In genomic region chr5:29741093-29741492, GRCm38 (mm10) we compare ENCODE assay signal across 34 mouse cellular contexts. TPM values are rescaled to one million over a fixed set of nuclear protein-coding genes. Genes with fewer than 3 reads are reported as not detected.
A peak's percentile ranks its signal among the peaks of the same experiment; 100 is the strongest.
DNase-seq lines count a peak whose midpoint lies in the region; TF ChIP-seq lines count a peak whose summit lies in the region.
"Had no signal": no experiment of that assay in that cellular context is flagged by ENCODE, and none has a peak within 500 bp of the region (broad histone marks: within the 10 kb centered on the region; RNA-seq: fewer than 3 reads in every experiment).

No protein-coding gene starts in this region.

- WGBS in kidney, adult 2 months, result 44% methylated on average over 4 of the region's 4 CpGs
- 48% methylated on average over 4 of the region's 4 CpGs for WGBS in heart, embryonic 10.5 days

- H3K36me3 ChIP-seq in kidney, adult 2 months (ENCODE audit: control insufficient read depth, insufficient read depth, low read length), result no peaks in the 10 kb centered on the region
- peaks cover 7% of the 10 kb centered on the region; the same call in 1 of the 2 replicates for H3K36me3 ChIP-seq in heart, embryonic 10.5 days
- H3K36me3 ChIP-seq: midbrain, embryonic 15.5 days; neural tube, embryonic 15.5 days had no signal

- no peaks in the 10 kb centered on the region for H3K27me3 ChIP-seq in kidney, adult 2 months (replicated peaks; ENCODE audit: control insufficient read depth, insufficient read depth, low read length)
- no peaks in the 10 kb centered on the region for H3K27me3 ChIP-seq in heart, embryonic 10.5 days (ENCODE audit: insufficient read depth, poor library complexity, severe bottlenecking)
- H3K27me3 ChIP-seq: forebrain, embryonic 13.5 days; hindbrain, embryonic 15.5 days; kidney, embryonic 15.5 days; limb, embryonic 15.5 days; liver, embryonic 13.5 days; midbrain, embryonic 15.5 days; neural tube, embryonic 15.5 days had no signal

- DNase-seq in gastrocnemius, adult 2 months, result no peak
- no peak for DNase-seq in gastrocnemius, postnatal 36 days
- DNase-seq in kidney, adult 2 months, result no peak
- DNase-seq in kidney, postnatal 36 days, result no peak
- no peak for DNase-seq in heart, embryonic 10.5 days (ENCODE audit: low spot score)
- peak; percentile 33 to 39 for DNase-seq in heart, postnatal 10 days
- no peak for DNase-seq in cerebellum, adult 18-20 months
- DNase-seq: adrenal gland, postnatal 25 days; cerebellum, adult 8-10 months; cerebellum, postnatal 25 days; kidney, adult 11 months; kidney, postnatal 25 days; layer of hippocampus, postnatal 36 days; liver, embryonic 13.5 days; lung, adult 2 months; lung, postnatal 10 days; retina, postnatal 1 day; right cerebral cortex, postnatal 14 days; thymus, postnatal 4 days had no signal

- H3K27ac ChIP-seq in gastrocnemius, adult 2 months, result peak overlapping the region; percentile 57
- 0 out of 2 replicates have a peak overlapping the region, but pooled peaks have one; percentile 82 for H3K27ac ChIP-seq in kidney, adult 2 months (ENCODE audit: insufficient read depth, low read depth, low read length)
- 0 out of 2 replicates have a peak overlapping the region, but pooled peaks have one; percentile 1 for H3K27ac ChIP-seq in heart, embryonic 10.5 days
- H3K27ac ChIP-seq: forebrain, embryonic 13.5 days; hindbrain, embryonic 15.5 days; kidney, embryonic 15.5 days; limb, embryonic 10.5 days; limb, embryonic 15.5 days; liver, embryonic 13.5 days; macrophage; midbrain, embryonic 15.5 days; neural tube, embryonic 15.5 days had no signal

- peak overlapping the region; percentile 14 for H3K4me3 ChIP-seq in gastrocnemius, adult 2 months
- H3K4me3 ChIP-seq in kidney, adult 2 months (ENCODE audit: insufficient read depth, low read depth, low read length), result no peak overlapping the region
- H3K4me3 ChIP-seq in heart, embryonic 10.5 days, result no peak overlapping the region
- H3K4me3 ChIP-seq: forebrain, embryonic 13.5 days; hindbrain, embryonic 15.5 days; kidney, embryonic 15.5 days; limb, embryonic 10.5 days; limb, embryonic 15.5 days; liver, embryonic 13.5 days; midbrain, embryonic 15.5 days; neural tube, embryonic 15.5 days had no signal

- TF ChIP-seq POLR2A in kidney, adult 2 months (IDR thresholded peaks at IDR 0.05; ENCODE audit: low read depth, low read length), result no peak

- H3K4me1 ChIP-seq in kidney, adult 2 months (ENCODE audit: control insufficient read depth, insufficient read depth, low read length), result peaks cover 24% of the 10 kb centered on the region; the same call in 1 of the 2 replicates
- peaks cover 29% of the 10 kb centered on the region for H3K4me1 ChIP-seq in heart, embryonic 10.5 days

- intact Hi-C loops in gastrocnemius, adult 2 months (cut with DNase I), result no loop called here
- intact Hi-C loops in gastrocnemius, postnatal 36 days (cut with DNase I), result no loop called here
- intact Hi-C loops in heart, postnatal 10 days (cut with DNase I), result no loop called here

- TF ChIP-seq CTCF in gastrocnemius, adult 2 months (IDR thresholded peaks at IDR 0.05), result no peak
- no peak for TF ChIP-seq CTCF in kidney, adult 2 months (conservative IDR thresholded peaks at IDR 0.05; ENCODE audit: insufficient read depth, insufficient read length, low read depth, low read length)

- no peaks in the 10 kb centered on the region for H3K9me3 ChIP-seq in heart, embryonic 10.5 days
- H3K9me3 ChIP-seq: forebrain, embryonic 13.5 days; hindbrain, embryonic 15.5 days; kidney, embryonic 15.5 days; limb, embryonic 10.5 days; limb, embryonic 15.5 days; liver, embryonic 13.5 days; midbrain, embryonic 15.5 days; neural tube, embryonic 15.5 days had no signal

RNA-seq across cellular contexts. Expression of gene Gm5129, which starts 5.4 kb away (rescaled TPM):
- not detected for total RNA-seq in gastrocnemius, adult 2 months (2021)
- total RNA-seq in gastrocnemius, postnatal 36 days (2021), result not detected
- polyA plus RNA-seq in kidney, adult 2 months (2012; rRNA removed), result not detected in 2 replicates
- not detected in 2 replicates for polyA plus RNA-seq in heart, embryonic 10.5 days (2016; fragmentation: Nextera tagmentation; extraction: Ambion mirVana)
- not detected for total RNA-seq in heart, postnatal 10 days (2021)
- total RNA-seq: adrenal gland, postnatal 25 days; megakaryocyte-erythroid progenitor cell, adult 5-6 weeks; MEL had no signal
- polyA plus RNA-seq: embryonic facial prominence, embryonic 11.5 days; forebrain, embryonic 13.5 days; hindbrain, embryonic 15.5 days; inflammation-experienced regulatory T-cells, adult 6 months; limb, embryonic 15.5 days; liver, embryonic 13.5 days; lung, adult 2 months; macrophage; midbrain, embryonic 15.5 days; neural tube, embryonic 15.5 days; small intestine, adult 2 months; stomach, embryonic 14.5 days; thymus, postnatal 0 days had no signal

RNA-seq across cellular contexts. Expression of gene Dnajb6, which starts 5.6 kb away (rescaled TPM):
- total RNA-seq in gastrocnemius, adult 2 months (2021), result 10 to 100 TPM; 76.9 to 78.9 TPM
- 10 to 100 TPM; 62.7 to 66.2 TPM for total RNA-seq in gastrocnemius, postnatal 36 days (2021)
- 49.8 and 58.7 TPM in 2 replicates for polyA plus RNA-seq in kidney, adult 2 months (2012; rRNA removed)
- 110 and 129 TPM in 2 replicates for polyA plus RNA-seq in heart, embryonic 10.5 days (2016; fragmentation: Nextera tagmentation; extraction: Ambion mirVana)
- total RNA-seq in heart, postnatal 10 days (2021), result 10 to 100 TPM; 75.4 to 78.2 TPM

Comparison
In these comparisons a context has a peak if more than half of its experiments do, and no peak if none do; other contexts are left out.
1. DNase-seq: peak in heart, postnatal 10 days (2 of 2); none in gastrocnemius, adult 2 months (single experiment), gastrocnemius, postnatal 36 days (0 of 2), kidney, adult 2 months (single experiment), kidney, postnatal 36 days (0 of 2), heart, embryonic 10.5 days (single experiment) and cerebellum, adult 18-20 months (0 of 2).
2. H3K27ac ChIP-seq: peak in every context shown above with its lines; median percentile 82 in kidney, adult 2 months; 57 in gastrocnemius, adult 2 months; 1 in heart, embryonic 10.5 days.